Mouse (Mus musculus): ENCODE data around the gene Entpd7. TPM values are rescaled to one million over a fixed set of nuclear protein-coding genes. Genes with fewer than 3 reads are reported as not detected.

The Entpd7 gene
- polyA plus RNA-seq, 1 experiment from 2014 or later: 10.3 TPM

- peak overlapping the region; percentile 46 for H3K4me2 ChIP-seq
- H3K4me1 ChIP-seq: peaks cover 9% of the 10 kb centered on the region; the same call in 1 of the 2 replicates
- H3K9ac ChIP-seq: peak overlapping the region; percentile 51
- no peak overlapping the region for H3K27ac ChIP-seq
- peaks cover 62% of the 10 kb centered on the region for H3K36me3 ChIP-seq
- no peaks in the 10 kb centered on the region for H3K27me3 ChIP-seq
- H3K4me3 ChIP-seq: peak overlapping the region; percentile 25
- WGBS: 43% methylated on average over 22 of the region's 22 CpGs
- H3K9me3 ChIP-seq: no peaks in the 10 kb centered on the region
- peak; percentile 15; the same call in 1 of the 2 replicates for ATAC-seq (ENCODE audit: insufficient number of reproducible peaks, insufficient read depth, low FRiP score, low TSS enrichment, low read depth)
These were observed 40.0 kb downstream of the Entpd7 start for GRCm38 (mm10) chr19:43729296-43730036.

- peak overlapping the region; percentile 51 for H3K9ac ChIP-seq
These were observed 40.6 kb downstream of the Entpd7 start for GRCm38 (mm10) chr19:43730037-43730428.

GRCm38 (mm10) chr19:43731157-43731556, 41.7 kb downstream of the Entpd7 start:
- WGBS: 70% methylated on average over 7 of the region's 7 CpGs
- Histone ChIP-seq H3K9me3 (no peaks in the 10 kb centered on the region), H3K27me3 (no peaks in the 10 kb centered on the region), H3K4me1 (peaks cover 9% of the 10 kb centered on the region; the same call in 1 of the 2 replicates), H3K36me3 (peaks cover 59% of the 10 kb centered on the region), H3K9ac (no peak overlapping the region), H3K4me3 (no peak overlapping the region), H3K4me2 (no peak overlapping the region), H3K27ac (no peak overlapping the region)
- no peak for ATAC-seq (ENCODE audit: insufficient number of reproducible peaks, insufficient read depth, low FRiP score, low TSS enrichment, low read depth)

More at GRCm38 (mm10) chr19:43730037-43730428, 40.6 kb downstream of the Entpd7 start:
- H3K27ac ChIP-seq: no peak overlapping the region
- peaks cover 9% of the 10 kb centered on the region; the same call in 1 of the 2 replicates for H3K4me1 ChIP-seq
- no peak for ATAC-seq (ENCODE audit: insufficient number of reproducible peaks, insufficient read depth, low FRiP score, low TSS enrichment, low read depth)
- peak overlapping the region; percentile 46 for H3K4me2 ChIP-seq
- no peaks in the 10 kb centered on the region for H3K9me3 ChIP-seq
- no peaks in the 10 kb centered on the region for H3K27me3 ChIP-seq
- WGBS: 24% methylated on average over 8 of the region's 8 CpGs
- peaks cover 61% of the 10 kb centered on the region for H3K36me3 ChIP-seq
- H3K4me3 ChIP-seq: peak overlapping the region; percentile 25

- Histone ChIP-seq H3K27ac (no peak overlapping the region), H3K36me3 (peaks cover 86% of the 10 kb centered on the region), H3K9me3 (no peaks in the 10 kb centered on the region), H3K9ac (no peak overlapping the region), H3K4me3 (no peak overlapping the region), H3K4me1 (0 out of 2 replicates have a peak, but pooled peaks cover 5% of the 10 kb centered on the region), H3K27me3 (no peaks in the 10 kb centered on the region), H3K4me2 (no peak overlapping the region)
- no peak for ATAC-seq (ENCODE audit: insufficient number of reproducible peaks, insufficient read depth, low FRiP score, low TSS enrichment, low read depth)
- WGBS: 96% methylated on average over 10 of the region's 10 CpGs
These were observed 48.9 kb downstream of the Entpd7 start for GRCm38 (mm10) chr19:43738409-43738808.

- no peak overlapping the region for H3K9ac ChIP-seq
- H3K4me3 ChIP-seq: no peak overlapping the region
- no peaks in the 10 kb centered on the region for H3K9me3 ChIP-seq
- H3K4me1 ChIP-seq: no peaks in the 10 kb centered on the region
- H3K4me2 ChIP-seq: no peak overlapping the region
- no peak for ATAC-seq (ENCODE audit: insufficient number of reproducible peaks, insufficient read depth, low FRiP score, low TSS enrichment, low read depth)
- peaks cover 82% of the 10 kb centered on the region for H3K36me3 ChIP-seq
- H3K27me3 ChIP-seq: no peaks in the 10 kb centered on the region
- H3K27ac ChIP-seq: no peak overlapping the region
- 93% methylated on average over 7 of the region's 7 CpGs for WGBS
These were observed 53.9 kb downstream of the Entpd7 start for GRCm38 (mm10) chr19:43743401-43743800.

- 87% methylated on average over 3 of the region's 3 CpGs for WGBS
- H3K4me1 ChIP-seq: no peaks in the 10 kb centered on the region
- H3K36me3 ChIP-seq: peaks cover 77% of the 10 kb centered on the region
- no peak overlapping the region for H3K27ac ChIP-seq
- ATAC-seq (ENCODE audit: insufficient number of reproducible peaks, insufficient read depth, low FRiP score, low TSS enrichment, low read depth): no peak
- H3K27me3 ChIP-seq: no peaks in the 10 kb centered on the region
- no peak overlapping the region for H3K4me3 ChIP-seq
- H3K4me2 ChIP-seq: no peak overlapping the region
- no peak overlapping the region for H3K9ac ChIP-seq
- no peaks in the 10 kb centered on the region for H3K9me3 ChIP-seq
These were observed 56.3 kb downstream of the Entpd7 start for GRCm38 (mm10) chr19:43745740-43746139.

- H3K27me3 ChIP-seq: no peaks in the 10 kb centered on the region
- H3K27ac ChIP-seq: no peak overlapping the region
- peaks cover 6% of the 10 kb centered on the region; the same call in 1 of the 2 replicates for H3K4me1 ChIP-seq
- H3K36me3 ChIP-seq: peaks cover 64% of the 10 kb centered on the region
- WGBS: 90% methylated on average over 4 of the region's 4 CpGs
- no peak for ATAC-seq (ENCODE audit: insufficient number of reproducible peaks, insufficient read depth, low FRiP score, low TSS enrichment, low read depth)
- H3K9ac ChIP-seq: no peak overlapping the region
- no peak overlapping the region for H3K4me3 ChIP-seq
- H3K4me2 ChIP-seq: no peak overlapping the region
- no peaks in the 10 kb centered on the region for H3K9me3 ChIP-seq
These were observed 58.4 kb downstream of the Entpd7 start for GRCm38 (mm10) chr19:43747877-43748276.

GRCm38 (mm10) chr19:43750008-43750407, 60.5 kb downstream of the Entpd7 start:
- Histone ChIP-seq H3K4me3 (no peak overlapping the region), H3K27ac (no peak overlapping the region), H3K36me3 (peaks cover 49% of the 10 kb centered on the region), H3K9me3 (no peaks in the 10 kb centered on the region), H3K4me2 (no peak overlapping the region), H3K9ac (no peak overlapping the region), H3K27me3 (no peaks in the 10 kb centered on the region), H3K4me1 (peaks cover 10% of the 10 kb centered on the region)
- 96% methylated on average over 2 of the region's 2 CpGs for WGBS
- no peak for ATAC-seq (ENCODE audit: insufficient number of reproducible peaks, insufficient read depth, low FRiP score, low TSS enrichment, low read depth)

- Histone ChIP-seq H3K4me3 (peak within 1 kb of the TSS; percentile 70), H3K4me2 (peak within 1 kb of the TSS; percentile 59), H3K36me3 (peaks cover 27% of the 10 kb centered on the region), H3K27ac (peak within 1 kb of the TSS; percentile 96), H3K27me3 (no peaks in the 10 kb centered on the region), H3K4me1 (peaks cover 10% of the 10 kb centered on the region), H3K9me3 (no peaks in the 10 kb centered on the region), H3K9ac (peak within 1 kb of the TSS; percentile 83)
- WGBS: under 1% methylated on average over 62 of the region's 62 CpGs
- ATAC-seq (ENCODE audit: insufficient number of reproducible peaks, insufficient read depth, low FRiP score, low TSS enrichment, low read depth): peak; percentile 85
These were observed 63.2 kb downstream of the Entpd7 start, which contains the start of the genes Cutc and Cox15 for GRCm38 (mm10) chr19:43752489-43753225. Gene Cutc, plus strand, starts transcription at chr19:43752996. Gene Cox15, minus strand, starts transcription at chr19:43753000.

GRCm38 (mm10) chr19:43753226-43753835, 63.9 kb downstream of the Entpd7 start:
- peaks cover 20% of the 10 kb centered on the region for H3K36me3 ChIP-seq
- 2% methylated on average over 24 of the region's 24 CpGs for WGBS
- H3K27me3 ChIP-seq: no peaks in the 10 kb centered on the region
- peak overlapping the region; percentile 59 for H3K4me2 ChIP-seq
- ATAC-seq (ENCODE audit: insufficient number of reproducible peaks, insufficient read depth, low FRiP score, low TSS enrichment, low read depth): no peak; the same call in none of the 2 replicates
- no peaks in the 10 kb centered on the region for H3K9me3 ChIP-seq
- peak overlapping the region; percentile 70 for H3K4me3 ChIP-seq
- peak overlapping the region; percentile 96 for H3K27ac ChIP-seq
- peaks cover 10% of the 10 kb centered on the region for H3K4me1 ChIP-seq
- peak overlapping the region; percentile 83 for H3K9ac ChIP-seq

- 74% methylated on average over 2 of the region's 2 CpGs for WGBS
These were observed 64.8 kb downstream of the Entpd7 start for GRCm38 (mm10) chr19:43754237-43754636.

More at GRCm38 (mm10) chr19:43754237-43754636, 64.8 kb downstream of the Entpd7 start:
- Histone ChIP-seq H3K9me3 (no peaks in the 10 kb centered on the region), H3K9ac (no peak overlapping the region), H3K27ac (no peak overlapping the region), H3K27me3 (no peaks in the 10 kb centered on the region), H3K36me3 (peaks cover 11% of the 10 kb centered on the region; the same call in 1 of the 2 replicates), H3K4me1 (peaks cover 10% of the 10 kb centered on the region), H3K4me2 (no peak overlapping the region), H3K4me3 (no peak overlapping the region)
- no peak for ATAC-seq (ENCODE audit: insufficient number of reproducible peaks, insufficient read depth, low FRiP score, low TSS enrichment, low read depth)
